Mouse (Mus musculus) midbrain, postnatal 0 days (tissue): Measurements from ENCODE around the gene Cisd1. TPM values are rescaled to one million over a fixed set of nuclear protein-coding genes. Genes with fewer than 3 reads are reported as not detected.
"Not testable (repeated sequence)": the region's sequence is repeated elsewhere in the genome, so short reads cannot be mapped to it uniquely, and the experiment has no call there.

ENCODE experiments used
- ATAC-seq: fragments of 200-750 bp; cut with Nextera tagmentation; 2 replicates; pipeline ENCODE4 v1.8.0; 2017; ENCODE audit warnings: moderate number of reproducible peaks, mild to moderate bottlenecking, moderate TSS enrichment, moderate library complexity; ENCODE audit not compliant: low FRiP score
- DNase-seq: peaks from one replicate; pipeline ENCODE4 v3.0.0-alpha.2; 2015; ENCODE audit warnings: low spot score
- H3K27ac ChIP-seq: fragments of 300-500 bp; sonication (generic); 2 replicates; pipeline ENCODE4 v1.5.1; 2014; ENCODE audit warnings: low read depth, mild to moderate bottlenecking, low read length, mixed read lengths
- H3K27me3 ChIP-seq: fragments of 300-500 bp; sonication (generic); 2 replicates; pipeline ENCODE4 v1.6.1; 2014; ENCODE audit warnings: low read length, control low read depth, mixed read lengths; ENCODE audit not compliant: insufficient read depth
- H3K36me3 ChIP-seq: fragments of 300-500 bp; sonication (generic); 2 replicates; pipeline ENCODE4 v1.6.1; 2014; ENCODE audit warnings: low read length, control low read depth, mixed read lengths; ENCODE audit not compliant: insufficient read depth
- H3K4me1 ChIP-seq: fragments of 300-500 bp; sonication (generic); 2 replicates; pipeline ENCODE4 v1.6.1; 2014; ENCODE audit warnings: mild to moderate bottlenecking, control low read depth, antibody characterized with exemption, low read length, mixed read lengths; ENCODE audit not compliant: insufficient read depth
- H3K4me2 ChIP-seq: fragments of 300-500 bp; sonication (generic); 2 replicates; pipeline ENCODE4 v1.6.1; 2014; ENCODE audit warnings: low read depth, mild to moderate bottlenecking, low read length, mixed read lengths; ENCODE audit not compliant: poor library complexity, severe bottlenecking
- H3K4me3 ChIP-seq: fragments of 300-500 bp; sonication (generic); 2 replicates; pipeline ENCODE4 v1.5.1; 2014; ENCODE audit warnings: low read depth, mild to moderate bottlenecking, low read length, moderate library complexity
- H3K9ac ChIP-seq: fragments of 300-500 bp; sonication (generic); replicated peaks from 2 replicates; pipeline ENCODE4 v1.6.1; 2014; ENCODE audit warnings: mild to moderate bottlenecking, low read length, moderate library complexity, mixed read lengths; ENCODE audit not compliant: poor library complexity, severe bottlenecking
- H3K9me3 ChIP-seq: fragments of 300-500 bp; sonication (generic); 2 replicates; pipeline ENCODE4 v1.6.1; 2016; ENCODE audit warnings: low read length, control low read depth
- CTCF ChIP-seq: IDR thresholded peaks from 2 replicates; pipeline ENCODE4 v1.5.1; 2016; ENCODE audit warnings: antibody characterized with exemption, mild to moderate bottlenecking
- WGBS: fragments of 180-500 bp; shearing (Covaris S2); extraction: QIAGEN DNeasy Blood & Tissue Kit; methylation state at CpG from one replicate; pipeline ENCODE4 v1.1.7; 2014; 5-methylcytosine and 5-hydroxymethylcytosine counted together
- polyA plus RNA-seq: library from polyadenylated mRNA; unstranded; fragments of >200 nt; fragmentation: Nextera tagmentation; extraction: Ambion mirVana; gene quantifications from 2 replicates; pipeline ENCODE4 v1.2.1, GENCODE M21; 2015
- total RNA-seq: library from RNA; depleted of rRNA; stranded (reverse); fragments of >200 nt; gene quantifications from 2 replicates; pipeline ENCODE4 v1.2.3, GENCODE M21; 2014; rRNA removed

Gene Cisd1
- total RNA-seq (92.1 and 121 TPM in 2 replicates), polyA plus RNA-seq (378 and 395 TPM in 2 replicates)

DNA sequence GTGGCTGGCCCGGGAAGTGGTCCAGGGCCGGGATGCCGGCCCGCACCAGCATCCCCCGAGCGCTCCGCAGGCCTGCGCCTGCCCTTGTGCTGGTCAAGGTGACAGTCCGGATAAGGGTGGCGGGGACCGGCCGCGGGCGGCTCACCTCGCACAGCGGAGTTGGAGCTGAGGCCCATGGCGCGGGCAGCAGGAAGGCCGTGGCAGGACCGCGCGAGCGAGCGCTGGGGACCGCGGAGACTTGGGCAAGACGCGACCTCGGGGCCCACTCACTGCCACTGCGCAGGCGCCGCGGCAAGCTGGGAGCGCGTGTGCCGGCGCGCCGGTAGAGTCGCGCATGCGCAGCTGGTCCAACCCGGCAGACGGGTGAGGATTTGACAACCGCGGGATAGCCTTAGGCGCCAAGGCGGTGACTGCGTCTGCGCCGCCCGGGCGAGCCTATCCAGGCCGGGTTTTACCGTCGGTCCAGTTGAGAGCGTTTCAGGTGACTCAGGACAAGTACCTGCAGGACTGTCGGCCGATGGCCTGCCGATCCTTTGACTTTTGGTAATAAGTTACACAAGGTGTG lies at the start of gene Cisd1:
Gene Cisd1 (minus strand): TSS at position 376 of the 565 bp plus-strand sequence.
- Histone ChIP-seq H3K4me3 (peak within 1 kb of the TSS; percentile 82), H3K9me3 (no peaks in the 10 kb centered on the region)

DNA sequence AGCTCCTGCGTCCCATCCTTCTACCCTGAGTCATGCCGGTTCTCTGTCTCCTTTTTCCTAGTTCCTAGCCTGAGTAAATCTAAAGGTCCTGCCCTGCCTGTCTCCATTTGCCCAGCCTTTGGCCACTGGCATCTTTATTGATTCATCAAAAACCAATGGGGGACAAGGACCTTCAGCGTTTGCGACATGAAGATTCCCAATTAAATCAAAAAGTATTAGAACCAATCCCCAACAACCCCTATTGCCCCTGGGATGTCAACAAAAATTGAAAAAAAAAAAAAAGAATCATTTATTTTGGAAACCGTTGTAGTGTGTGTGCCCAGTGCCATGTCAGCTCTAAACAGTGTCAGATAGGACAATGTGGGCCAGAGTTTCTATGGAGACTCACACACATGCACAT lies 44.6 kb upstream of the Cisd1 start:
- H3K9me3 ChIP-seq = 0 out of 2 replicates have a peak, but pooled peaks cover 5% of the 10 kb centered on the region
- ATAC-seq (no peak), DNase-seq (no peak)
- no peak overlapping the region for H3K4me2 ChIP-seq
- H3K36me3 ChIP-seq = no peaks in the 10 kb centered on the region
- no peaks in the 10 kb centered on the region for H3K27me3 ChIP-seq
- WGBS = 94% methylated on average over 5 of the region's 5 CpGs
- H3K27ac ChIP-seq = no peak overlapping the region
- H3K4me3 ChIP-seq = no peak overlapping the region
- no peak for TF ChIP-seq CTCF
- H3K4me1 ChIP-seq = no peaks in the 10 kb centered on the region
- H3K9ac ChIP-seq = no peak overlapping the region

More for the DNA sequence above, at the start of gene Cisd1:
- H3K4me2 ChIP-seq = peak within 1 kb of the TSS; percentile 63
- peaks cover 15% of the 10 kb centered on the region for H3K4me1 ChIP-seq
- ATAC-seq = peak; percentile 74
- H3K36me3 ChIP-seq = no peaks in the 10 kb centered on the region
- WGBS = under 1% methylated on average over 50 of the region's 60 CpGs
- no peaks in the 10 kb centered on the region for H3K27me3 ChIP-seq
- no peak for TF ChIP-seq CTCF
- H3K27ac ChIP-seq = peak within 1 kb of the TSS; percentile 48; the same call in 1 of the 2 replicates
- DNase-seq = peak; percentile 97
- H3K9ac ChIP-seq = peak within 1 kb of the TSS; percentile 75

DNA sequence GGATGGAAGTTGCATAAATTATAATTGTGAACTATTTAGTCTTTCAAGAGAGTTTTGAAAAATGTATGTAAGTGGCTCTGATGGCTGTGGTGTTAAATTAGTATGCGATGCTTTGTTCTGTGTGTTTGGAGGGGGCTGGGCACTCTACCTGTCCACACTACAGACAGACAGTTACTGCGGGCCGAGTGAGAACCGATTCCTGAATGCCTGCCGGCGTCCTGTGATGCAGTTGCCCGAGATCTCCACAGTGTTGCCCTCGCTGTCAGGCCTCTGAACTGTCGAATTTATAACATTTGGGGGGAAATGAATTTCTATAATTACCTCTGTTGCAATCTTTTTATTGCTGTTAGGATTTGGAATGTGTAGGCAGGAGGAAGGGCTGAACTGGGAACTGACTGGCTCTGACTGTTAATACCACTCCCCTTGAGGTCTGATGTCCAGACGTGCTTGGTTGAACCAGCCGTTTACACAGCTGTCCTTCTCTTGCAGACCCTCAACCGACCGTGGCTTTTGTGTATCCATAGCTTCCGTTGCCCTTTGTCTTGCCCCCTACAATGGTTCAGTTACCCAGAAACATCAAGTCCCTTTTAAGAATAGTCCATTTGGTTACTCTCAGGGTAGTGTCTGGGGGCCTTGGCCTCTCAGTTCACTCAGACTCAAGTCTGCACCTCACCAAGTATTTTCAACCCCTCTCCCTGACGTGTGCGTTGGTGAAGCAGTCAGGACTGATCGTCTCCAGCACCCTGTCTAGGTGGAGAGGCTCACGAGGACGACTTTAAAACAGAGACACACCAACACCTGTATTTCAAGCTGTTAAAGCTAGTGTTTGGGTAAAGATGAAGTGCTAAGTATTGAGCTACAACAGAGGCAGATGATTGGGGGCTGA lies 39.6 kb upstream of the Cisd1 start:
- no peak for TF ChIP-seq CTCF
- Histone ChIP-seq H3K9ac (no peak overlapping the region), H3K4me1 (no peaks in the 10 kb centered on the region), H3K27me3 (no peaks in the 10 kb centered on the region), H3K27ac (no peak overlapping the region), H3K9me3 (no peaks in the 10 kb centered on the region), H3K4me2 (no peak overlapping the region), H3K4me3 (no peak overlapping the region), H3K36me3 (peaks cover 12% of the 10 kb centered on the region)
- no peak for DNase-seq
- no peak for ATAC-seq
- 74% methylated on average over 19 of the region's 19 CpGs for WGBS

DNA sequence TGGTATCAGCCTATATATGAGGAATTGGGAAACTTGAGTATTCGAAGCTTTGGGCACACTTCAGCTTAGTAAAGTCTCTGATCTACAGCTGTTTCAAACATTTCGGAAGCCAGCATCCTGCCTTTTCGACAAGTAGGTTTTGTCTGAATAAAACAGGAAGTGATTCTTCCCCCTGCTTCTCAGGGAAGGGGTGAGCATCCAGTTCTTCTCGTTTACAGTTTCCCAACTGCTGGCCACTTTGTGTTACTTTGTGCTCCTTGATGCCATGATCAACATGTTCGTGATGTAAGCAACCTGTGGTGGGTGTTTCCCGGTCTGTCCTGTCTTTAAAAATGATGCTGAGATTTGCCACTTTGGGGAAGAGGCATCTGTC lies 38.8 kb upstream of the Cisd1 start:
- WGBS = 83% methylated on average over 6 of the region's 6 CpGs

DNA sequence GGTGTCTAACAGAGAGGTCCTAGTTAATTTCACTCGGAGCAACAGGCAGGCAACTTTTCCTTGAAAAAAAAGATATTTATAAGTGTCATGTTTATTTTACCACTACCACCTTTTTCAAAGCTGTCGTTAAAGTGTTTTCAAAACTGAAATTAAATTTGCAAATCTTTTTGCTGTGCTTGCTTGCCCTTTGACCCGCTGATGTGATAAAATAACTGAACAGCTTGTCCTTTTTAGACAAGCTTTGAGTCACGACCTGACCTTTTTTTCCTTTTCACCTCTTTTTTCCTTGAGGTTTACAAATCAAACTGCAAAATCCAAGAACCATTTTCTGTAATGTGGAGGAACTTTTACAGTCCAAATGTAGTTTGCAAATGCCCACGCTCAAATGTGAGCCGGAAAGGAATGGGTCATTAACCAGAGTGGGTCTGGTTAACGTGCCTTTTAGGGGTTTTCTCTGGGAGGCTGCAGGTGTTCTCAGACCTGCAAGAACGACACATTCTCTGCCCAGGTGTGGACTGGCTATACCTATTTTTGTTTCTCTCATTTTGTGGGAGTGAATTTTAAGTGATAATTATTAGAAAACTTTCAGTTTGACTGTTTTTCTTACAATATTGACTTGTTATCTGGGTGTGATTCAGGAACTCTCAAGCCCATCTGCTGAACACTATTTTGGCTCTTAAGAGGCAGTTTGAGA lies 38.3 kb upstream of the Cisd1 start:
- no peak overlapping the region for H3K27ac ChIP-seq
- WGBS = 87% methylated on average over 8 of the region's 8 CpGs
- H3K4me3 ChIP-seq = no peak overlapping the region
- H3K4me1 ChIP-seq = no peaks in the 10 kb centered on the region
- H3K36me3 ChIP-seq = peaks cover 20% of the 10 kb centered on the region
- no peak overlapping the region for H3K9ac ChIP-seq
- ATAC-seq (no peak), DNase-seq (no peak)
- H3K9me3 ChIP-seq = no peaks in the 10 kb centered on the region
- TF ChIP-seq CTCF = no peak
- H3K4me2 ChIP-seq = no peak overlapping the region
- H3K27me3 ChIP-seq = no peaks in the 10 kb centered on the region

More for the DNA sequence above, 38.8 kb upstream of the Cisd1 start:
- H3K9ac ChIP-seq, H3K4me3 ChIP-seq, H3K4me1 ChIP-seq, H3K9me3 ChIP-seq, H3K4me2 ChIP-seq, DNase-seq, H3K27me3 ChIP-seq, H3K27ac ChIP-seq, ATAC-seq: not testable (repeated sequence)
- H3K36me3 ChIP-seq = peaks cover 20% of the 10 kb centered on the region
